ENCODE assay signal across 8 mouse cellular contexts in the genomic region with DNA sequence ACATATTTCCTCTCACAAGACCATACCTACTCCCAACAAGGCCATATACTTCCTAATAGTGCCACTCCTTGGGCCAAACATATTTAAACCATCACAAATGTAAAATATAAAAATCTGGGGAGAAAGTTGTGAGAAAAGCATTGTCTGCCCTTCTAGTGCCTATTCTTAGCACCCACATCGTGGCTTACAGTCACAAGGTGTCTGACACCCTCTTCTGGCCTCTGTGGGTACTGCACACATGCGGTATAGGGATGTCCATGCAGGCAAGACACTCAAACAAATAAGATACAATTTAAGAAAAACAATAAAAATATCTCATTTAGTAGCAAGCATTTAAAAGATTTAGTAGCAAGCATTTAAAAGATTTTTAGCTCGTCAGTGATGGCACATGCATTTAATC. TPM values are rescaled to one million over a fixed set of nuclear protein-coding genes. Genes with fewer than 3 reads are reported as not detected.
A peak's percentile ranks its signal among the peaks of the same experiment; 100 is the strongest.
DNase-seq lines count a peak whose midpoint lies in the region; ATAC-seq and TF ChIP-seq lines count a peak whose summit lies in the region.

No protein-coding gene starts in this region.

- H3K9ac ChIP-seq in ES-E14 (ENCODE audit: insufficient read depth, low read depth, low read length, poor library complexity, severe bottlenecking), result no peak overlapping the region
- no peak overlapping the region for H3K9ac ChIP-seq in lung, postnatal 0 days (replicated peaks; ENCODE audit: low read depth)

- no peak overlapping the region for H3K27ac ChIP-seq in ES-E14 (ENCODE audit: insufficient read depth, low read depth, low read length, poor library complexity, severe bottlenecking)
- H3K27ac ChIP-seq in layer of hippocampus, adult 2 months, result no peak overlapping the region
- no peak overlapping the region for H3K27ac ChIP-seq in lung, postnatal 0 days (ENCODE audit: low read length)

- H3K4me1 ChIP-seq in ES-E14 (ENCODE audit: control insufficient read depth in 2 of 2, insufficient read depth in 2 of 2, low read length in 2 of 2, poor library complexity in 1 of 2), result no peaks in the 10 kb centered on the region
- no peaks in the 10 kb centered on the region for H3K4me1 ChIP-seq in lung, postnatal 0 days (ENCODE audit: insufficient read depth, low read depth, low read length)

- no peak overlapping the region for H3K4me2 ChIP-seq in lung, postnatal 0 days (replicated peaks; ENCODE audit: low read depth, low read length)

- WGBS in lung, postnatal 0 days, result 35% methylated on average over 3 of the region's 3 CpGs

- H3K9me3 ChIP-seq in ES-E14 (ENCODE audit: control insufficient read depth, insufficient read depth, low read depth, low read length), result no peaks in the 10 kb centered on the region
- no peaks in the 10 kb centered on the region for H3K9me3 ChIP-seq in lung, postnatal 0 days (ENCODE audit: low read length)

- TF ChIP-seq EP300 in lung, postnatal 0 days (IDR thresholded peaks at IDR 0.05), result no peak

- no peak overlapping the region for H3K4me3 ChIP-seq in ES-E14 (ENCODE audit: insufficient read depth in 1 of 2, low read depth in 1 of 2, low read length in 2 of 2, poor library complexity in 1 of 2, severe bottlenecking in 1 of 2)
- no peak overlapping the region for H3K4me3 ChIP-seq in layer of hippocampus, adult 2 months
- H3K4me3 ChIP-seq in lung, postnatal 0 days (ENCODE audit: low read depth, low read length), result no peak overlapping the region

- H3K36me3 ChIP-seq in ES-E14 (ENCODE audit: control insufficient read depth, insufficient read depth, low read length, poor library complexity, severe bottlenecking), result peaks cover 6% of the 10 kb centered on the region; the same call in 1 of the 2 replicates
- peaks cover 22% of the 10 kb centered on the region for H3K36me3 ChIP-seq in lung, postnatal 0 days (ENCODE audit: insufficient read depth, low read length)

- ATAC-seq in granulocyte monocyte progenitor cell, adult 5-6 weeks (replicated peaks; ENCODE audit: poor library complexity, severe bottlenecking), result peak; percentile 98
- peak; percentile 61; the same call in 1 of the 2 replicates for ATAC-seq in lung, postnatal 0 days

- in situ Hi-C loops in ES-E14 (cut with MboI; ENCODE audit: low sequenced_read_pairs in 2 of 2, unreplicated experiment in 2 of 2), result no loop called here

- peak; percentile 92 for TF ChIP-seq CTCF in layer of hippocampus, adult 2 months (conservative IDR thresholded peaks at IDR 0.05)
- TF ChIP-seq CTCF in lung, postnatal 0 days (IDR thresholded peaks at IDR 0.05), result peak; percentile 95

- no peaks in the 10 kb centered on the region for H3K27me3 ChIP-seq in lung, postnatal 0 days (replicated peaks; ENCODE audit: insufficient read depth, low read length)

- DNase-seq in ES-E14 (ENCODE audit: low read depth, low spot score), result peak; percentile 72
- DNase-seq in adrenal gland, adult 2 months, result peak; percentile 79
- peak; percentile 87 for DNase-seq in embryo, embryonic 10 days (ENCODE audit: low spot score)
- DNase-seq in layer of hippocampus, adult 2 months (ENCODE audit: low spot score in 2 of 2), result peak; percentile 41 to 70
- DNase-seq in lung, postnatal 0 days (ENCODE audit: low spot score), result peak; percentile 68
- peak; percentile 41 to 49 for DNase-seq in right cerebral cortex, postnatal 36 days (ENCODE audit: low spot score in 2 of 2)
- DNase-seq in urinary bladder, postnatal 4 days (ENCODE audit: low spot score in 2 of 2), result peak; percentile 52 to 85

TF ChIP-seq in ES-E14, 5 proteins besides CTCF, POLR2A, EP300 and RAD21:
- TF ChIP-seq ZC3H11A (IDR thresholded peaks at IDR 0.05; ENCODE audit: borderline replicate concordance, low read depth, low read length) (peak; percentile 53; the same call in 1 of the 2 replicates), ZNF384 (IDR thresholded peaks at IDR 0.05; ENCODE audit: low read depth, low read length) (no peak), MAFK (IDR thresholded peaks at IDR 0.05; ENCODE audit: insufficient read depth, low read depth, low read length) (no peak)

RNA-seq across cellular contexts. Expression of a gene that starts 23.8 kb away (rescaled TPM):
- total RNA-seq in ES-E14 (2012; rRNA removed), result 264 and 325 TPM in 2 replicates
- 100 to 1,000 TPM; 237 to 267 TPM for total RNA-seq in adrenal gland, adult 2 months (2021)
- 15.5 and 19.1 TPM in 2 replicates for polyA plus RNA-seq in adrenal gland, adult 2 months (2012; rRNA removed)
- total RNA-seq in granulocyte monocyte progenitor cell, adult 5-6 weeks (2014; fragmentation: Nextera tagmentation), result 56.3 and 74.5 TPM in 2 replicates
- total RNA-seq in granulocyte monocyte progenitor cell, adult 5-6 weeks (2017), result 164 and 176 TPM in 2 replicates
- total RNA-seq in layer of hippocampus, adult 2 months (2021), result 10 to 100 TPM; 36.4 to 36.8 TPM
- polyA plus RNA-seq in lung, postnatal 0 days (2015; fragmentation: Nextera tagmentation; extraction: Ambion mirVana), result 344 and 369 TPM in 2 replicates
